31 mouse cellular contexts compared by ENCODE assay signal in the genomic region with DNA sequence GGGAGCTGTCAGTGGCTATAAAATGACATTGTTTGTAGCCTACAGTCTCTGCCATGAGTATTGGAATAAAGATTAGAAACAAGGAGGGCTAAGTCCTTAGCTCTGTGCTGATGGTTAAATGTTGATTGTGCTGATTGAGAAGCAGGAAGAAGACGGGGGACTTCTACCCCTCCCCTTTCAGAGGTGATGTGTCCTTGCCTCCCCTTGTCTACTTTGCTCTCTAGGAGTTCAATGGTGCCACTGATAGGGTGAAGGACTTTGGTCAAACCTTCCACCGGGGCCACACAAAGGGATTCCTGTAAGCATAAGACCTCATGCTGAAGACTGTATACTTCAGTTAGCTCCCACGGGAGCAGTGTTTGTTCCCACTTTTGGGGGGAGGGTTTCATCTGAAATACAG. TPM values are rescaled to one million over a fixed set of nuclear protein-coding genes. Genes with fewer than 3 reads are reported as not detected.
"Had no signal": no experiment of that assay in that cellular context is flagged by ENCODE, and none has a peak within 500 bp of the region (broad histone marks: within the 10 kb centered on the region; RNA-seq: fewer than 3 reads in every experiment).

No protein-coding gene starts in this region.

- H3K36me3 ChIP-seq: heart, embryonic 12.5 days; hindbrain, embryonic 10.5 days; hindbrain, embryonic 12.5 days; kidney, embryonic 15.5 days; limb, embryonic 13.5 days; limb, embryonic 15.5 days; liver, embryonic 12.5 days had no signal

- H3K9me3 ChIP-seq: heart, embryonic 12.5 days; hindbrain, embryonic 10.5 days; hindbrain, embryonic 12.5 days; kidney, embryonic 15.5 days; limb, embryonic 13.5 days; limb, embryonic 15.5 days; liver, embryonic 12.5 days had no signal

- H3K9ac ChIP-seq: forebrain, postnatal 0 days; heart, embryonic 12.5 days; hindbrain, embryonic 12.5 days; hindbrain, embryonic 14.5 days; kidney, embryonic 15.5 days; limb, embryonic 13.5 days; limb, embryonic 15.5 days; liver, embryonic 12.5 days; liver, embryonic 14.5 days had no signal

- H3K27me3 ChIP-seq: heart, embryonic 12.5 days; hindbrain, embryonic 12.5 days; kidney, embryonic 15.5 days; limb, embryonic 15.5 days; liver, embryonic 12.5 days had no signal

- H3K4me1 ChIP-seq: liver, embryonic 12.5 days had no signal

- H3K4me3 ChIP-seq: gastrocnemius, adult 2 months; heart, adult 2 months; heart, embryonic 12.5 days; hindbrain, embryonic 10.5 days; hindbrain, embryonic 12.5 days; kidney, embryonic 15.5 days; limb, embryonic 13.5 days; limb, embryonic 15.5 days; liver, embryonic 12.5 days had no signal

- DNase-seq: forebrain, postnatal 0 days; gastrocnemius, adult 2 months; gastrocnemius, postnatal 10 days; gastrocnemius, postnatal 25 days; heart, adult 2 months; heart, postnatal 10 days; heart, postnatal 4 days; kidney, adult 11 months; kidney, adult 2 months; kidney, adult 9 months; kidney, postnatal 14 days; kidney, postnatal 36 days; layer of hippocampus, adult 9-11 months; layer of hippocampus, postnatal 36 days; left cerebral cortex, postnatal 4 days had no signal

- H3K27ac ChIP-seq: gastrocnemius, adult 2 months; heart, adult 2 months; hindbrain, embryonic 10.5 days; hindbrain, embryonic 12.5 days; hindbrain, embryonic 14.5 days; kidney, embryonic 15.5 days; kidney, postnatal 0 days; limb, embryonic 13.5 days; limb, embryonic 15.5 days; liver, embryonic 12.5 days; liver, embryonic 14.5 days had no signal

- H3K4me2 ChIP-seq: heart, embryonic 12.5 days; hindbrain, embryonic 12.5 days; hindbrain, embryonic 14.5 days; kidney, embryonic 15.5 days; limb, embryonic 13.5 days; limb, embryonic 15.5 days; liver, embryonic 12.5 days had no signal

- ATAC-seq: forebrain, postnatal 0 days; hindbrain, embryonic 16.5 days; inflammation-experienced regulatory T-cells, adult 6 months; liver, embryonic 12.5 days had no signal

RNA-seq across cellular contexts. Expression of a gene that starts 4.1 kb away (rescaled TPM):
- total RNA-seq: layer of hippocampus, postnatal 36 days; left cerebral cortex, adult 18-20 months; left cerebral cortex, adult 8-10 months; left cerebral cortex, postnatal 10 days; left cerebral cortex, postnatal 4 days had no signal
- polyA plus RNA-seq: hindbrain, embryonic 10.5 days; hindbrain, embryonic 14.5 days; hindbrain, embryonic 16.5 days; limb, embryonic 11.5 days had no signal
